Mouse (Mus musculus) gastrocnemius, adult 18-20 months (tissue): ENCODE measurements around the gene Tut7. TPM values are rescaled to one million over a fixed set of nuclear protein-coding genes. Genes with fewer than 3 reads are reported as not detected.

ENCODE experiments used
- total RNA-seq, 2 experiments: library from RNA; stranded (reverse); gene quantifications; 2 replicates each; pipeline ENCODE4 v1.2.3; 2021

Tut7 gene
- total RNA-seq, 2 experiments from 2014 or later: 36.7 to 38.5 TPM

Other genes starting within 250 kb of the Tut7 start
- gene Agtpbp1, start 237.9 kb downstream of the Tut7 start, total RNA-seq: 10 to 100 TPM; 63.3 to 69.8 TPM
- gene Naa35, start 237.9 kb downstream of the Tut7 start, total RNA-seq: 10 to 100 TPM; 24.8 to 28.6 TPM
- 1 to 10 TPM; 5.7 to 7.5 TPM for gene Golm1, start 147.3 kb downstream of the Tut7 start, total RNA-seq
- not detected for gene 4921517D22Rik, start 129.0 kb downstream of the Tut7 start, total RNA-seq
- gene Spata31d1a, start 112.8 kb downstream of the Tut7 start, total RNA-seq: not detected
- gene Spata31d1b, start 110.9 kb downstream of the Tut7 start, total RNA-seq: not detected
- gene Spata31d1d, start 91.4 kb downstream of the Tut7 start, total RNA-seq: not detected
- gene 1700014D04Rik, start 76.4 kb downstream of the Tut7 start, total RNA-seq: not detected
- 100 to 1,000 TPM; 172 to 190 TPM for gene Isca1, start 53.3 kb downstream of the Tut7 start, total RNA-seq
- not detected for gene Gm49354, start 40.9 kb downstream of the Tut7 start, total RNA-seq